ENCODE assay signal across 31 mouse cellular contexts in genomic region chr2:164778809-164779208, GRCm38 (mm10). TPM values are rescaled to one million over a fixed set of nuclear protein-coding genes. Genes with fewer than 3 reads are reported as not detected.
DNase-seq lines count a peak whose midpoint lies in the region; ATAC-seq lines count a peak whose summit lies in the region.
"Had no signal": no experiment of that assay in that cellular context is flagged by ENCODE, and none has a peak within 500 bp of the region (broad histone marks: within the 10 kb centered on the region; RNA-seq: fewer than 3 reads in every experiment).

No protein-coding gene starts in this region.

- no peak overlapping the region for H3K9ac ChIP-seq in forebrain, embryonic 11.5 days (ENCODE audit: low read length)
- H3K9ac ChIP-seq in midbrain, embryonic 11.5 days (ENCODE audit: low read length): no peak overlapping the region
- H3K9ac ChIP-seq: embryonic facial prominence, embryonic 13.5 days; heart, embryonic 13.5 days; hindbrain, embryonic 13.5 days; liver, embryonic 13.5 days; midbrain, embryonic 12.5 days had no signal

- no peaks in the 10 kb centered on the region for H3K27me3 ChIP-seq in forebrain, embryonic 11.5 days (ENCODE audit: control insufficient read depth, insufficient read depth, low read length)
- H3K27me3 ChIP-seq in midbrain, embryonic 11.5 days (ENCODE audit: control insufficient read depth, insufficient read depth, low read length): no peaks in the 10 kb centered on the region
- H3K27me3 ChIP-seq: embryonic facial prominence, embryonic 13.5 days had no signal

- H3K9me3 ChIP-seq in forebrain, embryonic 11.5 days (ENCODE audit: control insufficient read depth, low read length): no peaks in the 10 kb centered on the region
- no peaks in the 10 kb centered on the region for H3K9me3 ChIP-seq in midbrain, embryonic 11.5 days (ENCODE audit: control insufficient read depth, low read length)
- H3K9me3 ChIP-seq: embryonic facial prominence, embryonic 13.5 days; heart, embryonic 13.5 days; hindbrain, embryonic 13.5 days; liver, embryonic 13.5 days; midbrain, embryonic 12.5 days had no signal

- H3K4me1 ChIP-seq in brown adipose tissue, adult 24 weeks (ENCODE audit: control insufficient read depth, insufficient read depth, insufficient read length, low read length): peaks cover 5% of the 10 kb centered on the region
- no peaks in the 10 kb centered on the region for H3K4me1 ChIP-seq in forebrain, embryonic 11.5 days (replicated peaks; ENCODE audit: control insufficient read depth, insufficient read depth, low read length)
- H3K4me1 ChIP-seq in midbrain, embryonic 11.5 days (ENCODE audit: control insufficient read depth, insufficient read depth, low read length): no peaks in the 10 kb centered on the region
- H3K4me1 ChIP-seq: embryonic facial prominence, embryonic 13.5 days; heart, embryonic 13.5 days; hindbrain, embryonic 13.5 days; midbrain, embryonic 12.5 days had no signal

- ATAC-seq in forebrain, embryonic 11.5 days (replicated peaks; ENCODE audit: low FRiP score): no peak
- no peak for ATAC-seq in midbrain, embryonic 11.5 days (ENCODE audit: low FRiP score)
- ATAC-seq: activated CD4-positive, CD25-positive, alpha-beta regulatory T cell, adult 4 months; forebrain, embryonic 14.5 days had no signal

- no peaks in the 10 kb centered on the region for H3K36me3 ChIP-seq in forebrain, embryonic 11.5 days (ENCODE audit: control insufficient read depth, insufficient read depth, low read length)
- no peaks in the 10 kb centered on the region for H3K36me3 ChIP-seq in midbrain, embryonic 11.5 days (ENCODE audit: control insufficient read depth, insufficient read depth, low read length)
- H3K36me3 ChIP-seq: embryonic facial prominence, embryonic 13.5 days; heart, embryonic 13.5 days; hindbrain, embryonic 13.5 days; liver, embryonic 13.5 days; midbrain, embryonic 12.5 days had no signal

- intact Hi-C loops in left cerebral cortex, postnatal 4 days (cut with DNase I): no loop called here

- WGBS in forebrain, embryonic 11.5 days: 87% methylated on average over 7 of the region's 7 CpGs
- 88% methylated on average over 7 of the region's 7 CpGs for WGBS in midbrain, embryonic 11.5 days

- peak overlapping the region; percentile 18; the same call in 1 of the 2 replicates for H3K27ac ChIP-seq in brown adipose tissue, adult 24 weeks (replicated peaks; ENCODE audit: low read depth, low read length)
- no peak overlapping the region for H3K27ac ChIP-seq in forebrain, embryonic 11.5 days (ENCODE audit: low read depth, low read length)
- H3K27ac ChIP-seq in midbrain, embryonic 11.5 days (ENCODE audit: low read depth, low read length): no peak overlapping the region
- H3K27ac ChIP-seq: embryonic facial prominence, embryonic 13.5 days; heart, embryonic 13.5 days; hindbrain, embryonic 13.5 days; kidney, postnatal 0 days; liver, embryonic 13.5 days; midbrain, embryonic 12.5 days had no signal

- no peak overlapping the region for H3K4me3 ChIP-seq in brown adipose tissue, adult 24 weeks (ENCODE audit: insufficient read depth, low read depth, low read length)
- no peak overlapping the region for H3K4me3 ChIP-seq in forebrain, embryonic 11.5 days (ENCODE audit: low read depth, low read length)
- H3K4me3 ChIP-seq in midbrain, embryonic 11.5 days (ENCODE audit: low read depth, low read length): no peak overlapping the region
- H3K4me3 ChIP-seq: embryonic facial prominence, embryonic 13.5 days; heart, embryonic 13.5 days; hindbrain, embryonic 13.5 days; liver, embryonic 13.5 days; midbrain, embryonic 12.5 days had no signal

- peak; percentile 84 for DNase-seq in gastrocnemius, adult 18-20 months (ENCODE audit: low spot score)
- DNase-seq in gastrocnemius, postnatal 4 days (ENCODE audit: low spot score in 2 of 2): no peak
- peak; percentile 52 for DNase-seq in gastrocnemius, postnatal 10 days
- DNase-seq in forebrain, embryonic 11.5 days (ENCODE audit: low spot score): no peak
- DNase-seq in midbrain, embryonic 11.5 days (ENCODE audit: low spot score, missing footprints): no peak
- no peak for DNase-seq in left cerebral cortex, postnatal 4 days
- DNase-seq: adrenal gland, postnatal 10 days; cerebellum, adult 11 months; embryo, embryonic 11 days; kidney, adult 18-20 months; layer of hippocampus, adult 9-11 months; liver, embryonic 13.5 days; lung, adult 2 months; lung, postnatal 14 days; spleen, adult 18-20 months; thymus, postnatal 25 days had no signal

- H3K4me2 ChIP-seq in forebrain, embryonic 11.5 days (ENCODE audit: low read depth, low read length, severe bottlenecking): no peak overlapping the region
- no peak overlapping the region for H3K4me2 ChIP-seq in midbrain, embryonic 11.5 days
- H3K4me2 ChIP-seq: embryonic facial prominence, embryonic 13.5 days; heart, embryonic 13.5 days; hindbrain, embryonic 13.5 days; liver, embryonic 13.5 days; midbrain, embryonic 12.5 days had no signal

RNA-seq across cellular contexts. Expression of gene Tnnc2, which starts 1.0 kb away (rescaled TPM):
- total RNA-seq in gastrocnemius, adult 18-20 months (2021): over 10,000 TPM; 18,106 to 19,583 TPM
- over 10,000 TPM; 10,138 to 10,688 TPM for total RNA-seq in gastrocnemius, postnatal 4 days (2021)
- polyA plus RNA-seq in brown adipose tissue, adult 24 weeks (2012; ENCODE audit: insufficient read depth, insufficient read length, missing spikeins): 204 and 410 TPM in 2 replicates
- total RNA-seq in gastrocnemius, postnatal 10 days (2021): over 10,000 TPM; 13,775 to 14,965 TPM
- not detected in 2 replicates for polyA plus RNA-seq in forebrain, embryonic 11.5 days (2014; fragmentation: Nextera tagmentation; extraction: Ambion mirVana)
- polyA plus RNA-seq in midbrain, embryonic 11.5 days (2014; fragmentation: Nextera tagmentation; extraction: Ambion mirVana): not detected in 2 replicates
- total RNA-seq in left cerebral cortex, postnatal 4 days (2021): not detected
- total RNA-seq: granulocyte monocyte progenitor cell, adult 5-6 weeks; heart, postnatal 25 days; left cerebral cortex, postnatal 25 days; megakaryocyte progenitor cell, adult 5-6 weeks; MEL; monocyte, adult 5-6 weeks had no signal
- polyA plus RNA-seq: activated CD4-positive, CD25-positive, alpha-beta regulatory T cell, adult 4 months; forebrain, embryonic 14.5 days had no signal

RNA-seq across cellular contexts. Expression of gene Snx21, which starts 6.8 kb away (rescaled TPM):
- total RNA-seq in gastrocnemius, adult 18-20 months (2021): 10 to 100 TPM; 20.0 to 24.3 TPM
- total RNA-seq in gastrocnemius, postnatal 4 days (2021): 10 to 100 TPM; 23.4 to 24.6 TPM
- polyA plus RNA-seq in brown adipose tissue, adult 24 weeks (2012; ENCODE audit: insufficient read depth, insufficient read length, missing spikeins): 28.2 and 36.8 TPM in 2 replicates
- total RNA-seq in gastrocnemius, postnatal 10 days (2021): 10 to 100 TPM; 18.1 to 20.5 TPM
- 13.1 and 13.2 TPM in 2 replicates for polyA plus RNA-seq in forebrain, embryonic 11.5 days (2014; fragmentation: Nextera tagmentation; extraction: Ambion mirVana)
- 10.4 and 11.7 TPM in 2 replicates for polyA plus RNA-seq in midbrain, embryonic 11.5 days (2014; fragmentation: Nextera tagmentation; extraction: Ambion mirVana)
- total RNA-seq in left cerebral cortex, postnatal 4 days (2021): 10 to 100 TPM; 52.8 to 56.9 TPM

RNA-seq across cellular contexts. Expression of gene Ube2c, which starts 9.1 kb away (rescaled TPM):
- under 1 TPM; 0.41 to 0.50 TPM for total RNA-seq in gastrocnemius, adult 18-20 months (2021)
- 10 to 100 TPM; 26.8 to 34.0 TPM for total RNA-seq in gastrocnemius, postnatal 4 days (2021)
- polyA plus RNA-seq in brown adipose tissue, adult 24 weeks (2012; ENCODE audit: insufficient read depth, insufficient read length, missing spikeins): 1.4 and 3.8 TPM in 2 replicates
- 10 to 100 TPM; 14.2 to 16.9 TPM for total RNA-seq in gastrocnemius, postnatal 10 days (2021)
- polyA plus RNA-seq in forebrain, embryonic 11.5 days (2014; fragmentation: Nextera tagmentation; extraction: Ambion mirVana): 677 and 686 TPM in 2 replicates
- 520 and 544 TPM in 2 replicates for polyA plus RNA-seq in midbrain, embryonic 11.5 days (2014; fragmentation: Nextera tagmentation; extraction: Ambion mirVana)
- total RNA-seq in left cerebral cortex, postnatal 4 days (2021): 10 to 100 TPM; 10.8 to 14.3 TPM
- total RNA-seq: left cerebral cortex, adult 18-20 months had no signal

RNA-seq across cellular contexts. Expression of gene Acot8, which starts 25.9 kb away (rescaled TPM):
- total RNA-seq in gastrocnemius, adult 18-20 months (2021): 1 to 10 TPM; 8.0 to 8.2 TPM
- total RNA-seq in gastrocnemius, postnatal 4 days (2021): 10 to 100 TPM; 12.8 to 14.0 TPM
- 15.5 and 16.3 TPM in 2 replicates for polyA plus RNA-seq in brown adipose tissue, adult 24 weeks (2012; ENCODE audit: insufficient read depth, insufficient read length, missing spikeins)
- total RNA-seq in gastrocnemius, postnatal 10 days (2021): 10 to 100 TPM in 1 of 2 experiments, 1 to 10 TPM in 1; 9.7 to 10.4 TPM
- polyA plus RNA-seq in forebrain, embryonic 11.5 days (2014; fragmentation: Nextera tagmentation; extraction: Ambion mirVana): 14.1 and 15.0 TPM in 2 replicates
- polyA plus RNA-seq in midbrain, embryonic 11.5 days (2014; fragmentation: Nextera tagmentation; extraction: Ambion mirVana): 10.2 and 12.6 TPM in 2 replicates
- 10 to 100 TPM; 20.6 to 20.8 TPM for total RNA-seq in left cerebral cortex, postnatal 4 days (2021)

RNA-seq across cellular contexts. Expression of gene Zswim3, which starts 26.1 kb away (rescaled TPM):
- total RNA-seq in gastrocnemius, adult 18-20 months (2021): 1 to 10 TPM; 1.5 TPM
- total RNA-seq in gastrocnemius, postnatal 4 days (2021): 1 to 10 TPM; 1.5 to 1.6 TPM
- 1.5 and 3.6 TPM in 2 replicates for polyA plus RNA-seq in brown adipose tissue, adult 24 weeks (2012; ENCODE audit: insufficient read depth, insufficient read length, missing spikeins)
- total RNA-seq in gastrocnemius, postnatal 10 days (2021): 1 to 10 TPM; 1.2 to 1.4 TPM
- polyA plus RNA-seq in forebrain, embryonic 11.5 days (2014; fragmentation: Nextera tagmentation; extraction: Ambion mirVana): 10.1 and 10.2 TPM in 2 replicates
- 11.4 and 12.6 TPM in 2 replicates for polyA plus RNA-seq in midbrain, embryonic 11.5 days (2014; fragmentation: Nextera tagmentation; extraction: Ambion mirVana)
- total RNA-seq in left cerebral cortex, postnatal 4 days (2021): 1 to 10 TPM; 6.9 to 8.0 TPM

Comparison
In these comparisons a context has a peak if more than half of its experiments do, and no peak if none do; other contexts are left out.
1. DNase-seq: peak in gastrocnemius, adult 18-20 months (single experiment) and gastrocnemius, postnatal 10 days (single experiment); none in gastrocnemius, postnatal 4 days (0 of 2), forebrain, embryonic 11.5 days (single experiment), midbrain, embryonic 11.5 days (single experiment) and left cerebral cortex, postnatal 4 days (single experiment).
2. RNA of gene Ube2c, which starts 9.1 kb away (total RNA-seq): 26.8 to 34.0 TPM in gastrocnemius, postnatal 4 days, 14.2 to 16.9 TPM in gastrocnemius, postnatal 10 days and 10.8 to 14.3 TPM in left cerebral cortex, postnatal 4 days; 0.41 to 0.50 TPM in gastrocnemius, adult 18-20 months; every median in the first group is over 4 times any median in the second.
3. RNA of gene Tnnc2, which starts 1.0 kb away (total RNA-seq): 18,106 to 19,583 TPM in gastrocnemius, adult 18-20 months, 13,775 to 14,965 TPM in gastrocnemius, postnatal 10 days and 10,138 to 10,688 TPM in gastrocnemius, postnatal 4 days; not detected in left cerebral cortex, postnatal 4 days; every median in the first group is over 1,000 times any median in the second.